Mouse (Mus musculus): ENCODE measurements around the gene Bclaf3.

DNA sequence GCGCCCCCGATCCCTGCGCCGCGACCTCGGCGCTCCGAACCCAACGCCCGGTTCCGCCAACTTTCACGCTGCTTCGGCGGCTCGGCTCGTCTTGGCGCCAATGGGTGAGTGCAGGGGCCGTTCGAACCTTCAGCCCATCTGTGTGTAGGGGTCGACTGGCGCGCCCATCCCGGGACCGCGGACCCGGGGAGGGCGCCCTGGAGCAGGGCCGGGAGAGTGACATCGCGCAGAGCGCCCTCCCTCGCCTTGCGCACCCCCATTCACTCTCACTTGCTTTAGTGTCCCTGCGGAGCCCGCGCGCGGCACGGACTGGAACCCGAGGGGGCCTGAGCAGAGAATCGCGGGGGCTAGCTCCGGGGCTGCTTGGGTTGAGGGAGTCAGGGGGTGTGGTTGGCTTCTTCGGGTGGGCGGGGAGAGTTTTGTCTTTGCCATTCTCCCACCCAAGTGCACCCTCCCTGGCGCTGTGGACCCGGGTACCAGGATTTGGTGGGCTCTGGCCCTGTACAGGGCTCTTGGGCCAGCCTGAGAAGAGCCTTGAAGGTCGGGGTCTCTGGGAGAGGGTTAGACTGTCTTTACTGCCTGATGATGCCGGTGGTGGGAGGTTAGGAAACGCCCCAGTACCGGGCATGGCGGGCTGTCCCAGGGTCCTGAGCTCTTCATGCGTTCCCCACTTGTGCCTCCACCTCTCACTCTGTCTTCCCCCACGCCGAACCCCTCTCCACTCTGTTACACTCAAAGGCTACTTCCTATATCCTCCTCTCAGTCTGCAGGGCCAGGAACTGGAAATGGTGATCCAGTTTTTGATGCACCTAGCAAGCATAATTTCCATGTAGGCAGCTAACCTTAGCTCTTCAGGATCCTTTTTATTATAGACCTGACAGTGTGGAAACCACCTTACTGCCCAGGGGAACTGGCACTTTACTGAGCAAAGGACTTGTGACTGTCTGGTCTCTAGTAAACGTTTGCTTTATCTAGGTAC lies 101.4 kb downstream of the Bclaf3 start:
- TF ChIP-seq POLR2A (IDR thresholded peaks at IDR 0.05; ENCODE audit: borderline replicate concordance, extremely low read depth, low read depth, low read length) (no peak), CTCF (IDR thresholded peaks at IDR 0.05; ENCODE audit: insufficient read depth, low read length) (no peak)

All from lung, adult 2 months (tissue).